Mouse (Mus musculus) limb, embryonic 15.5 days (tissue): ENCODE results near the gene Necab3. TPM values are rescaled to one million over a fixed set of nuclear protein-coding genes. Genes with fewer than 3 reads are reported as not detected.

ENCODE experiments used
- ATAC-seq: fragments of 200-750 bp; cut with Nextera tagmentation; 2 replicates; pipeline ENCODE4 v1.8.0; 2017; ENCODE audit warnings: low read depth, moderate TSS enrichment; ENCODE audit not compliant: insufficient number of reproducible peaks, low FRiP score, low TSS enrichment
- H3K27ac ChIP-seq: fragments of 300-500 bp; sonication (generic); 2 replicates; pipeline ENCODE4 v1.5.1; 2015; ENCODE audit warnings: moderate library complexity, mild to moderate bottlenecking, inconsistent platforms
- H3K27me3 ChIP-seq: fragments of 300-500 bp; sonication (generic); 2 replicates; pipeline ENCODE4 v1.6.1; 2015; ENCODE audit warnings: inconsistent platforms
- H3K36me3 ChIP-seq: fragments of 300-500 bp; sonication (generic); 2 replicates; pipeline ENCODE4 v1.6.1; 2015; ENCODE audit warnings: inconsistent platforms
- H3K4me1 ChIP-seq: fragments of 300-500 bp; sonication (generic); 2 replicates; pipeline ENCODE4 v1.6.1; 2015; ENCODE audit warnings: inconsistent platforms
- H3K4me2 ChIP-seq: fragments of 300-500 bp; sonication (generic); 2 replicates; pipeline ENCODE4 v1.6.1; 2015; ENCODE audit warnings: mild to moderate bottlenecking, inconsistent platforms
- H3K4me3 ChIP-seq: fragments of 300-500 bp; sonication (generic); 2 replicates; pipeline ENCODE4 v1.5.1; 2015; ENCODE audit warnings: mild to moderate bottlenecking, inconsistent platforms
- H3K9ac ChIP-seq: fragments of 300-500 bp; sonication (generic); 2 replicates; pipeline ENCODE4 v1.6.1; 2015; ENCODE audit warnings: inconsistent platforms
- H3K9me3 ChIP-seq: fragments of 300-500 bp; sonication (generic); 2 replicates; pipeline ENCODE4 v1.6.1; 2016; ENCODE audit warnings: inconsistent platforms
- WGBS: fragments of 180-500 bp; shearing (Covaris S2); methylation state at CpG from one replicate; pipeline ENCODE4 v1.1.7; 2015; 5-methylcytosine and 5-hydroxymethylcytosine counted together
- polyA plus RNA-seq: library from polyadenylated mRNA; unstranded; fragments of >200 nt; fragmentation: Nextera tagmentation; extraction: Ambion mirVana; gene quantifications from 2 replicates; pipeline ENCODE4 v1.2.1, GENCODE M21; 2015

Gene Necab3
- 3.7 and 4.0 TPM in 2 replicates for polyA plus RNA-seq

DNA sequence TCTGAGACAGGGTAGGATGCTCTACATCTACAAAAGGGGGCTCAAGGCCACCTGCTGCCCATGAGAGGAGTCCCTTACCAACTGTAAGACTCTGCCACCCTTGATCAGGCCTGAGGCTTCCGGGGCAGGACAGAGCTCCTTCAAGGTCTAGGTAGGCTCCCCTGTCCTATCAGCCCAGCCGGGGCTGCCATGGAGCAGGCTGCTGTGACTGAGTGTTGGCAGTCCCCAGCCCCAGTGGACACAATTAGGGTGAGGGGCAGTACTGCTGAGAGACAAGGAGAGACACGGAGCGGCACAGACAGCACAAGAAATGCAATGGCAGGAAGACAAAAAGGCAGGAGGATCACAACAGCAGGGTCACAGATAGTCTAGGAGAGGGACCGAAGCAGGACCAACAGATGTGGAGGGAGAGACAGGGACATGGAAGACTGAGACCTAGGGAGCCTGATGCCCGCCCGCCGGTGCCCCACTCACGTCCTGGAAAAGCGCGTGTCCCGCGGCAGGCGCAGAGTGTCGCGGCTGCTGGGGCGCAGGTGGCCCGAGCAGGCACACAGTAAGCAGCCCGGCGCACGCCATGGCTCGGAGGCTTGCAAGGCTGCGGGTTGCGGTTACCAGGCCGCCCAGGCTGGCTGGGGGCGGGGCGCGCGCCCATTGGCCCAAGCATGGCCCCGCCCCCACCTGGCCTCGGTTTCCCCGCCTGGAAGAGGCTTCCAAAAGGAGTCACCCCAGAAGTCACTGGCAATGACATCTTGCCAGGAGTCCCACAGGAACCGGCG lies at the start of gene Necab3:
Necab3 (minus strand) TSS at position 627 of the 776 bp plus-strand sequence.
- Histone ChIP-seq H3K4me2 (peak within 1 kb of the TSS; percentile 68), H3K27me3 (no peaks in the 10 kb centered on the region), H3K4me1 (peaks cover 36% of the 10 kb centered on the region), H3K36me3 (peaks cover 21% of the 10 kb centered on the region), H3K9ac (peak within 1 kb of the TSS; percentile 18; the same call in 1 of the 2 replicates), H3K4me3 (peak within 1 kb of the TSS; percentile 34), H3K9me3 (no peaks in the 10 kb centered on the region), H3K27ac (peak within 1 kb of the TSS; percentile 54; the same call in 1 of the 2 replicates)
- WGBS = 9% methylated on average over 34 of the region's 34 CpGs
- ATAC-seq = 0 out of 2 replicates have a peak, but pooled peaks have one; percentile 52

DNA sequence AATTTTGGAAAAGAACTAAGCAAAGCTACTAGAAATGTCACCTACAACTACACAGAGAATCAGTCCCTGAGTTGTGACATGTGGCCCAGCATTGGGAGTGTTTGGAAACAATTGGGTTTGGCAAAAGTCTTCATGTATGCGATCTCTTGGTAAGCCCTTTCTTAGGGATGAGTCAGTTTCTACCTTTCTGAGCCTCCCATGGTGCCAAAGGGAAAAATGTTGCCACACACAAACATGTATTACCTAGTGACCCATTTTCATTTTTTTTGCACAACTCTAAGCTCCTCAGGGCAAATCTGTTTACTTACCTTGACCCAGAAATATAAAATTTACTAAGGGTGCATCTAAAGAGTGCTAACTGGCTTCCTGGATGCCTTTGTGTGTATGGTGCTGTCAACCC lies 48.3 kb upstream of the Necab3 start:
- no peak overlapping the region for H3K4me2 ChIP-seq
- no peak overlapping the region for H3K4me3 ChIP-seq
- no peak overlapping the region for H3K27ac ChIP-seq
- H3K27me3 ChIP-seq = no peaks in the 10 kb centered on the region
- H3K9ac ChIP-seq = no peak overlapping the region
- H3K9me3 ChIP-seq = no peaks in the 10 kb centered on the region
- no peaks in the 10 kb centered on the region for H3K36me3 ChIP-seq
- ATAC-seq = no peak
- H3K4me1 ChIP-seq = peaks cover 14% of the 10 kb centered on the region; the same call in 1 of the 2 replicates
- 88% methylated on average over 1 of the region's 1 CpGs for WGBS

DNA sequence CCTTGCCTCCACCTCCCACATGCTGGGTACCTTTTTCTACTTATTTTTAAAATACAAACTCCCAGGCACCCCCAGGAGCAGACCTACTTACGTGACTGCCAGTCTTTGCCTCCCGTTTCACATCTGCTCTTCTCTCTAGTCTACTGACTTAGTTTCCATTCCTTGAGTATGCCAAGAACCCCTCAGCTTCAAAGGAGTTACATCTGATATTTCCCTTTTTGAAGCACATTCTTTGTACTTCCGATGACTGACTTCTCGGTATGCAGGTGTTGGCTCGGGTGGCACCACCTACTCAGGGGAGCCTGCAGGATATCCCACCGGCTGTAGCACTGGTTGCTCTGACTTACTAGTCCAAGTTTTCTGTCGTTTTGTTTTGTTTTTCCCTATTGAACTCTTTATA lies 45.5 kb upstream of the Necab3 start:
- 32% methylated on average over 7 of the region's 7 CpGs for whole genome bisulfite sequencing
- ATAC-seq = no peak
- Histone ChIP-seq H3K27ac (peak overlapping the region; percentile 24; the same call in 1 of the 2 replicates), H3K4me3 (peak overlapping the region; percentile 71), H3K9me3 (no peaks in the 10 kb centered on the region), H3K4me1 (peaks cover 14% of the 10 kb centered on the region; the same call in 1 of the 2 replicates), H3K4me2 (peak overlapping the region; percentile 53), H3K27me3 (no peaks in the 10 kb centered on the region), H3K36me3 (no peaks in the 10 kb centered on the region), H3K9ac (no peak overlapping the region)

DNA sequence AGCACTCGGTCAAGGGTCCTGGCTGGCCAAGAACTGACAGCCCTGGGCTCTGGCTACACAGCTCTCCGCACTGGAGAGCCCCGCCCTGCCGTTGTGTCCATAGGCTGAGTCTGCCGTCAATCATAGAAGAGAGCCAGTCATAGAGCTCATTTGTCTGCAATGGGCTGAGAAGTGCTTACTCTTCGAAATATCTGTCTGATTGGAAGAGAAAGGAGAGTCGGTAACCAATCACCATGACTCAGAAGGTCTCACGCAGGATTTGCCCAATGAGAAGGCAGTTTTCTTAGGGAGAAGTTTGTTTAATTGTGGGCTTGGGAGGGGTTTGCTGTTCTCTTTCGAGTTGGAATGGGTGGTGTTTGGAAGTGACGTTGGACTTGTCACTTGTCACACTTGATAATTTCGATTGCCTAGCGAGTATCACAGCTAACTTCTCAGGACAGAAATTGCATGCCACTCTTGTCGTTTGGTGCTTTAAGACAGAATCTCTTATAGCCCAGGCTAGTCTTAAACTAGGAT lies 45.0 kb upstream of the Necab3 start, which contains the start of gene Pxmp4:
Pxmp4 (minus strand) TSS at position 71 of the 516 bp plus-strand sequence.
- H3K36me3 ChIP-seq = no peaks in the 10 kb centered on the region
- peak within 1 kb of the TSS; percentile 75 for H3K9ac ChIP-seq
- H3K4me2 ChIP-seq = peak within 1 kb of the TSS; percentile 53
- no peaks in the 10 kb centered on the region for H3K27me3 ChIP-seq
- peak; percentile 100 for ATAC-seq
- peak within 1 kb of the TSS; percentile 71 for H3K4me3 ChIP-seq
- 0% methylated on average over 13 of the region's 13 CpGs for WGBS
- peak within 1 kb of the TSS; percentile 51 for H3K27ac ChIP-seq
- peaks cover 14% of the 10 kb centered on the region; the same call in 1 of the 2 replicates for H3K4me1 ChIP-seq
- no peaks in the 10 kb centered on the region for H3K9me3 ChIP-seq

DNA sequence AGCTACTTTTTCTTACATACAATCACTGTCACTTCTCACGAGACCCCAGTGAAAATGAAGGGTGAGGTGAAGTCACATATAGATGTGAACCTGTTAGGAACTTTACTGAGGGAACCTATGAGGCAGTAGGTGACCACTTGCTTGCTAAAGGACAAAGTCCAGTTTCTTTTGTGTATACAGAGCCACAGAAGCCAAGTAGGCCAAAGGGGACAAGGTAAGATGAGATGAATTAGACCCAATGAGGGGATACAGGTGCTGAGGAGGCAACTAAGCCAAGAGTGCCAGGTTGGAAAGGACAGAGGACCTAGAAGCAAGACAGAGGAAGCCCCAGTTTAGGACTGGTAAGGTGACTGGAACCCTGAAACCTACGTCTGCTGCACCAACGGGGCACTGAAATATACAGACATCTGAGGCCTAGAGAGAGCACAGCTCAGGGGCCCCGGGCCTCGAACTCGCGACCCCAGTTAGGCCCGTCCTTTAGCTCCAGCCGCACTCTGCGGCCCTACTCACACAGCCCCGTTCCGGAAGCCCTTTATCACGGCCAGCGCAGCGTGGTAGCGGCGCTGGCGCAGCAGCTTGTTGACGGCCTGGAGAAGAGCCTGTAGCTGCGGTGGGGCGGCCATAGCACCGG lies 44.4 kb upstream of the Necab3 start:
- no peak for ATAC-seq
- Histone ChIP-seq H3K36me3 (no peaks in the 10 kb centered on the region), H3K4me1 (peaks cover 14% of the 10 kb centered on the region; the same call in 1 of the 2 replicates), H3K9me3 (no peaks in the 10 kb centered on the region), H3K4me3 (peak overlapping the region; percentile 71), H3K27ac (peak overlapping the region; percentile 51), H3K4me2 (peak overlapping the region; percentile 53), H3K27me3 (no peaks in the 10 kb centered on the region), H3K9ac (peak overlapping the region; percentile 75)
- WGBS = 14% methylated on average over 22 of the region's 22 CpGs

DNA sequence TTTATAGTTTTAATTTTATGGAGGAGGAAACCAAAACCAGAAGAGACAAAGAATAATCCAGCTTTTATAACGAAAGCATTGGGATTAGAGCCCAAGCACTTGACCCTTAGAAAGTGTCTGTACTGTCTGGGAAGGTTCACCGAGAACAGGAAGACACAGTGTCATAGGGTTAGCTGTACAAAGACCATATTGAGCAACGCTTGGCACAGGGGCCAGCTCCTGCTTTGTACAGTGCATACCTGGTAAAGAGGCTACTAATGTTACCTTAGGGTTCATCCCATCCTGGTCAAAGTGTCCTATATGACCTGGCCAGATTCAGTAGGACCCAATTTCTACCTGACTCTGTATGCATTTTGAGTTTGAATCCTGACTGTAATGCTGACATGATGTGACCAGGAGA lies 42.6 kb upstream of the Necab3 start:
- ATAC-seq = no peak
- Histone ChIP-seq H3K4me1 (peaks cover 14% of the 10 kb centered on the region; the same call in 1 of the 2 replicates), H3K36me3 (no peaks in the 10 kb centered on the region), H3K9ac (no peak overlapping the region), H3K27me3 (no peaks in the 10 kb centered on the region), H3K9me3 (no peaks in the 10 kb centered on the region), H3K4me3 (no peak overlapping the region), H3K27ac (no peak overlapping the region), H3K4me2 (no peak overlapping the region)
- 78% methylated on average over 3 of the region's 3 CpGs for WGBS

DNA sequence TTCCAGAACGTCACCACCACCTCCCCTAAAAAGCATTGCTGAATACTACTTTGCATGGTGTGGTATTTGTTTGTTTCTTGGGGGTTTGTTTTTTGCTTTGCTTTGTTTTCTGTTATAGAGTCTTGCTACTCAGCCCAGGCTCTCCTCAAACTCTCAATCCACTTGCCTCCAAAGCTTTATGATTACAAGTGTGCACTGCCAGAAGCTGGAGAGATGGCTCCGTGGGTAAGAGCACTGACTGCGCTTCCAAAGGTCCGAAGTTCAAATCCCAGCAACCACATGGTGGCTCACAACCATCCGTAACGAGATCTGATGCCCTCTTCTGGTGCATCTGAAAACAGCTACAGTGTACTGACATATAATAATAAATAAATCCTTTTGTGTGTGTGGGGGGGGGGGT lies 41.9 kb upstream of the Necab3 start:
- no peak for ATAC-seq
- 73% methylated on average over 6 of the region's 6 CpGs for WGBS
- no peak overlapping the region for H3K4me2 ChIP-seq

DNA sequence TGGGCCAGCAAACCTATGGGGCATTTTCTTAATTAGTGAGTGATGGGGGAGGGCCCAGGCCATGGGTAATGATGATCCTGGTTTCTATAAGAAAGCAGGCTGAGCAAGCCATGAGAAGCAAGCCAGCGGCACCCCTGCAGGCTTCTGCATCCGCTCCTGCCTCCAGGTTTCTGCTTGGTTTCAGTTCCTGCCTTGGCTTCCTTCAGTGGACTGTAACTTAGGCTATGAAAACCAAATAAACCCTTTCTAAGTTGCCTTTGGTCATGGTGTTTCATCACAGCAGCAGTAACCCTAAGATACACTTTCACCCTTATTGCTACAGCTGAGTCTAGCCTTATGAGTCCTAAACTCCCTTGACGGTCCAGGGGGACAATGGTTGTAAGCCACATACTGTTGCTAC lies 38.7 kb upstream of the Necab3 start:
- WGBS = 82% methylated on average over 3 of the region's 3 CpGs
- no peak overlapping the region for H3K4me2 ChIP-seq
- H3K36me3 ChIP-seq = peaks cover 20% of the 10 kb centered on the region
- no peak overlapping the region for H3K4me3 ChIP-seq
- no peaks in the 10 kb centered on the region for H3K27me3 ChIP-seq
- no peaks in the 10 kb centered on the region for H3K9me3 ChIP-seq
- no peaks in the 10 kb centered on the region; the same call in 1 of the 2 replicates for H3K4me1 ChIP-seq
- no peak overlapping the region for H3K27ac ChIP-seq
- no peak overlapping the region for H3K9ac ChIP-seq
- ATAC-seq = no peak

More for the DNA sequence above, 41.9 kb upstream of the Necab3 start:
- Histone ChIP-seq H3K9ac (no peak overlapping the region), H3K9me3 (no peaks in the 10 kb centered on the region), H3K27me3 (no peaks in the 10 kb centered on the region), H3K4me1 (peaks cover 14% of the 10 kb centered on the region; the same call in 1 of the 2 replicates), H3K36me3 (no peaks in the 10 kb centered on the region; the same call in 1 of the 2 replicates), H3K4me3 (no peak overlapping the region), H3K27ac (no peak overlapping the region)

DNA sequence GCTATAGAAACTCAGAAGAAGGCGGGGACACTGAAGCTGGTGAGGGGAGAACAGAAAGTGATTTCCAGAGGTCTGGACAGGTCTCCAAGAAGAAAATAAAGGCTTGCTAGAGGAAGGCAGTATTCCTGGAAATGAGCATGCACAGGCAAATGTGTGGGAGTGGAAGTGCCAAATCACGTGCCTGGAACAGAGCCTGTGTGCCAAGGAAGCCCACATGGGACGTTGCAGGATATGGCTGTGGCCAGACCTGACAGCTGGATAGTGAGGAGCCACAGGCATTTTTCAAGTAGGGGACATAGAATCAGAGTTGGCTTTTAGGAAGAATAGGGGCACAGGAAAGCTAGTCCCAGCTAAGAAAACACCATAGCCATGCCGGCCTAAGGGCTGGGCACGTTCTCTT lies 37.1 kb upstream of the Necab3 start:
- 76% methylated on average over 5 of the region's 5 CpGs for WGBS
- Histone ChIP-seq H3K4me2 (no peak overlapping the region), H3K9me3 (no peaks in the 10 kb centered on the region), H3K27ac (peak overlapping the region; percentile 17; the same call in 1 of the 2 replicates), H3K4me3 (no peak overlapping the region), H3K4me1 (no peaks in the 10 kb centered on the region), H3K9ac (no peak overlapping the region), H3K36me3 (peaks cover 20% of the 10 kb centered on the region), H3K27me3 (no peaks in the 10 kb centered on the region)
- no peak for ATAC-seq

DNA sequence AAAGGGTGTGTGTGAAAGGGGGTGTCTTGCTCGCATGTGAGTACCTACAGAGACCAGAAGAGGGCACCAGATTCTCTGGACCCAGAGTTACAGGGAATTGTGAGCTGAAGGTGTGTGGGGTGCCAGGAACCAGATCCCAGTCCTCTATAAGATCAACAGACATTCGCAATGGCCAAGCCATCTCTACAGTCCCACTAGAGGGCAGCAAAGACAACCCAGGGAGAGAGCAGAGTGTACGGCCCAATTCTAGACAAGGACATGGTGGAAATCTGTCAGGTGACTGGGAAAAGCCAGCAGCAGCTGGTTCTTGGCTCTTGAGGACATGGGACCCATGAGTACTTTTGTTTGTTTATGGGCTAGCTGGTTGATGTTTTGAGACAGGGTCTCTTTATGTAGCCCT lies 34.3 kb upstream of the Necab3 start:
- Histone ChIP-seq H3K9ac (no peak overlapping the region), H3K27me3 (no peaks in the 10 kb centered on the region), H3K4me3 (no peak overlapping the region), H3K9me3 (no peaks in the 10 kb centered on the region), H3K27ac (no peak overlapping the region), H3K4me2 (no peak overlapping the region), H3K4me1 (no peaks in the 10 kb centered on the region), H3K36me3 (peaks cover 20% of the 10 kb centered on the region)
- no peak for ATAC-seq
- WGBS = 76% methylated on average over 3 of the region's 3 CpGs

DNA sequence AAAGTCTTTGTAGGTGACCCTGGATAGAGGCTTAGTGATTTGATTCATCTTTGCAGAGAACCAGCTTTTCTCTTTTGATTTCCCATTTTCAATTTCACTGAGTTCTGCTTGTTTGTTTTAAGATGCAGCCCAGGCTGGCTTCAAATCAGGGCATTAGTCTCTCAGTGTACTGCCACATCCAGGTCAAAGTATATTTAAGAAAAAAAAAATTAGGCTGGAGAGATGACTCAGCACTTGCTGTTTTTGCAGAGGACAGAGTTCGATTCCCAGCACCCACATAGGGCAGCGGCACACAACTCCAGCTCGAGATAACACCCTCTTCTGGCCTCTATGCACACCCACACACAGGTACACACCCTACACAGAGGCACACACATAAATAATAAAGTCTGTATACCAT lies 32.5 kb upstream of the Necab3 start:
- no peak overlapping the region for H3K9ac ChIP-seq
- H3K27ac ChIP-seq = no peak overlapping the region
- no peaks in the 10 kb centered on the region for H3K27me3 ChIP-seq
- peaks cover 29% of the 10 kb centered on the region for H3K36me3 ChIP-seq
- H3K4me1 ChIP-seq = no peaks in the 10 kb centered on the region
- ATAC-seq = no peak
- 87% methylated on average over 3 of the region's 3 CpGs for WGBS
- no peak overlapping the region for H3K4me2 ChIP-seq
- H3K4me3 ChIP-seq = no peak overlapping the region
- no peaks in the 10 kb centered on the region for H3K9me3 ChIP-seq

DNA sequence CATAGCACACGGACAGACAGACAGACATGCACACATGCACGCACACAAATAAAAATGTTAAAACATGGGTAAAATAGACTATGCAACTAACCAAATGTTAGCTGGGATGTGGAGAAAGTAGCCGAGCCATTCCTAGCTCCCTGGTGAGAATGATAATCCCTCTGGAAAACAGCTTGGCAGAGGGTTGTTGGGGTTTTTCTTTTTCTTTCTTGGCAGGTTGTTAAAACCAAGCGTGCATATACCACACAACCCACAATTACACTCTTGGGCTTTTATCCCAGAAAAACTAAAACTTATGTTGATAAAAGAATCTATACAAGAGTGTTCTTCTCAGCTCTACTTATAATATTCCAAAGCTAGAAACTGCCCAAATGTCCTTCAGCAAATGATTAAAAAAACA lies 30.4 kb upstream of the Necab3 start:
- peaks cover 20% of the 10 kb centered on the region for H3K36me3 ChIP-seq
- no peak overlapping the region for H3K4me2 ChIP-seq
- H3K27me3 ChIP-seq = no peaks in the 10 kb centered on the region
- H3K4me1 ChIP-seq = peaks cover 10% of the 10 kb centered on the region
- ATAC-seq = no peak
- no peak overlapping the region for H3K27ac ChIP-seq
- no peaks in the 10 kb centered on the region for H3K9me3 ChIP-seq
- no peak overlapping the region for H3K4me3 ChIP-seq
- no peak overlapping the region for H3K9ac ChIP-seq
- 63% methylated on average over 4 of the region's 4 CpGs for WGBS
